Mouse (Mus musculus) B cell, adult 2 months (primary cell): ENCODE measurements at regions not wholly inside any gene's neighbourhood (a gene's known extent, or its start where the extent isn't known, plus 50 kb on each side); places are given as distances from the start of the nearest gene placed in this dataset.
"Not testable (repeated sequence)": the region's sequence is repeated elsewhere in the genome, so short reads cannot be mapped to it uniquely, and the experiment has no call there.

Experiments used
- DNase-seq, 2 experiments: peaks; one replicate each; pipeline ENCODE4 v3.0.0; 2022

DNA sequence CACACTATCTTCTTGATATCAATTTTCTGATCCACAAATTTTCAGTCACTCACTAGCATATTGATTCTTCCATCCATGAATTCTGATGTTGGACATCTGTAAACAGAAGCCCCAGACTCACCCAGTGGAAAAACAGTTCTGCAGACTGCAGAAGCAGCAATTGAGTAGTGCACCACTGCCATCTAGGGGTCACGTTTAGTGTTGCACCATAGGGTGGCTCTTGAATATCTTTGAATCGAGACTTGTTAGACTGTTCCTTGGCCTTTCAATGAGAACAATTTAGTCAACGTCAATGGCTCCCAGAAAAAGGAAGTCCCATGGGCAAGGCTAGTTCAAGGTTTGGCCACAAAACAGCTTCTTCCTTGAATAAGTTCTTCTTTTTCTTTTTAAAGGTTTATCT lies 828.1 kb downstream of the Gm10330 start:
- DNase-seq: peak; percentile 11 to 20

DNA sequence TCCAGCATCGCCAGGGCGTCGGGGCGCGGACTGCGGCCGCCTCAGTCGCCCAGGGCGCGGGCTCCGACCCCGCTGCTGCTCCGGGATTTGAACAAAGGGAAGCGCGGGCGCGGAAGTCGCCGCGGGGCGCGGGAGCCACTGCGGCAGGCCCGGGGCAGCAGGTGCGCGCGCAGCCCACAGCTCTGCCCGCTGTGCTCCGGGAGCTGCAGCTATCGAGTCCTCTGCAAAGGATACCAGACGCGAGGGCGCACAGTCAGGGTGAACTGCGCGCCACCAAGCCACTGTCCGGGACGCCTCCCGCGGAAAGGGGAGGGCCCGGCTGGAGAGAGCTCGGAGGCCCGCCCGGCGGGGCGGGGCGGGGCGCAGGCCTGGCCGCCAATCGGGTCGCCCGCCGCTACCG lies 873.9 kb downstream of the Gm10330 start:
- DNase-seq: not testable (repeated sequence)
